Mouse (Mus musculus) stomach, embryonic 14.5 days (tissue): ENCODE measurements around the gene Syne4. TPM values are rescaled to one million over a fixed set of nuclear protein-coding genes. Genes with fewer than 3 reads are reported as not detected.

ENCODE experiments used
- ATAC-seq: fragments of 200-750 bp; cut with Nextera tagmentation; 2 replicates; pipeline ENCODE4 v1.8.0; 2017; ENCODE audit warnings: low read depth, moderate TSS enrichment; ENCODE audit not compliant: insufficient number of reproducible peaks, insufficient read depth, low FRiP score
- H3K27ac ChIP-seq: fragments of 300-500 bp; sonication (generic); 2 replicates; pipeline ENCODE4 v1.5.1; 2014; ENCODE audit warnings: mild to moderate bottlenecking, low read length, moderate library complexity, mixed read lengths
- H3K27me3 ChIP-seq: fragments of 300-500 bp; sonication (generic); 2 replicates; pipeline ENCODE4 v1.6.1; 2014; ENCODE audit warnings: low read length, control low read depth, mixed read lengths; ENCODE audit not compliant: control insufficient read depth, insufficient read depth
- H3K36me3 ChIP-seq: fragments of 300-500 bp; sonication (generic); 2 replicates; pipeline ENCODE4 v1.6.1; 2014; ENCODE audit warnings: mild to moderate bottlenecking, control low read depth, low read length, moderate library complexity, mixed read lengths; ENCODE audit not compliant: control insufficient read depth, insufficient read depth
- H3K4me1 ChIP-seq: fragments of 300-500 bp; sonication (generic); 2 replicates; pipeline ENCODE4 v1.6.1; 2014; ENCODE audit warnings: low read length, control low read depth, mixed read lengths; ENCODE audit not compliant: control insufficient read depth, insufficient read depth
- H3K4me2 ChIP-seq: fragments of 300-500 bp; sonication (generic); replicated peaks from 2 replicates; pipeline ENCODE4 v1.6.1; 2014; ENCODE audit warnings: low read depth, low read length, control low read depth
- H3K4me3 ChIP-seq: fragments of 300-500 bp; sonication (generic); 2 replicates; pipeline ENCODE4 v1.5.1; 2014; ENCODE audit warnings: low read depth, low read length, control low read depth
- H3K9ac ChIP-seq: fragments of 300-500 bp; sonication (generic); replicated peaks from 2 replicates; pipeline ENCODE4 v1.6.1; 2014; ENCODE audit warnings: low read depth, mild to moderate bottlenecking, control low read depth, low read length, moderate library complexity, mixed read lengths
- H3K9me3 ChIP-seq: fragments of 300-500 bp; sonication (generic); 2 replicates; pipeline ENCODE4 v1.6.1; 2016; ENCODE audit warnings: low read depth, low read length, control low read depth; ENCODE audit not compliant: control insufficient read depth
- WGBS: fragments of 180-500 bp; shearing (Covaris S2); extraction: QIAGEN DNeasy Blood & Tissue Kit; methylation state at CpG from one replicate; pipeline ENCODE4 v1.1.7; 2014; 5-methylcytosine and 5-hydroxymethylcytosine counted together
- polyA plus RNA-seq: library from polyadenylated mRNA; unstranded; fragments of >200 nt; fragmentation: Nextera tagmentation; extraction: Ambion mirVana; gene quantifications from 2 replicates; pipeline ENCODE4 v1.2.1, GENCODE M21; 2014

The Syne4 gene
- polyA plus RNA-seq, 1 experiment from 2014 or later: 49.0 TPM

GRCm38 (mm10) chr7:30327140-30327539, 12.5 kb downstream of the Syne4 start:
- Histone ChIP-seq H3K4me1 (0 out of 2 replicates have a peak, but pooled peaks cover 4% of the 10 kb centered on the region), H3K27ac (no peak overlapping the region), H3K9ac (no peak overlapping the region), H3K36me3 (no peaks in the 10 kb centered on the region), H3K9me3 (no peaks in the 10 kb centered on the region), H3K4me3 (no peak overlapping the region), H3K4me2 (no peak overlapping the region), H3K27me3 (no peaks in the 10 kb centered on the region)
- no peak for ATAC-seq
- 57% methylated on average over 15 of the region's 15 CpGs for WGBS

GRCm38 (mm10) chr7:30328379-30328778, 13.8 kb downstream of the Syne4 start:
- Histone ChIP-seq H3K9ac (no peak overlapping the region), H3K27ac (no peak overlapping the region), H3K27me3 (no peaks in the 10 kb centered on the region), H3K9me3 (no peaks in the 10 kb centered on the region), H3K4me1 (peaks cover 2% of the 10 kb centered on the region), H3K36me3 (no peaks in the 10 kb centered on the region), H3K4me3 (no peak overlapping the region), H3K4me2 (no peak overlapping the region)
- WGBS: 52% methylated on average over 10 of the region's 10 CpGs
- ATAC-seq: no peak

GRCm38 (mm10) chr7:30331887-30332286, 17.3 kb downstream of the Syne4 start:
- Histone ChIP-seq H3K36me3 (no peaks in the 10 kb centered on the region), H3K9me3 (no peaks in the 10 kb centered on the region), H3K4me2 (no peak overlapping the region), H3K27ac (no peak overlapping the region), H3K27me3 (peaks cover 2% of the 10 kb centered on the region; the same call in 1 of the 2 replicates), H3K9ac (no peak overlapping the region), H3K4me3 (no peak overlapping the region), H3K4me1 (peaks cover 10% of the 10 kb centered on the region)
- 10% methylated on average over 13 of the region's 13 CpGs for WGBS
- ATAC-seq: peak; percentile 70; the same call in 1 of the 2 replicates

- Histone ChIP-seq H3K36me3 (no peaks in the 10 kb centered on the region), H3K9ac (no peak overlapping the region), H3K27ac (no peak overlapping the region), H3K27me3 (peaks cover 2% of the 10 kb centered on the region; the same call in 1 of the 2 replicates), H3K4me3 (no peak overlapping the region), H3K4me1 (peaks cover 10% of the 10 kb centered on the region), H3K4me2 (no peak overlapping the region), H3K9me3 (no peaks in the 10 kb centered on the region)
- ATAC-seq: no peak
- 65% methylated on average over 18 of the region's 18 CpGs for WGBS
Observed at GRCm38 (mm10) chr7:30332622-30333259, 18.1 kb downstream of the Syne4 start.

DNA sequence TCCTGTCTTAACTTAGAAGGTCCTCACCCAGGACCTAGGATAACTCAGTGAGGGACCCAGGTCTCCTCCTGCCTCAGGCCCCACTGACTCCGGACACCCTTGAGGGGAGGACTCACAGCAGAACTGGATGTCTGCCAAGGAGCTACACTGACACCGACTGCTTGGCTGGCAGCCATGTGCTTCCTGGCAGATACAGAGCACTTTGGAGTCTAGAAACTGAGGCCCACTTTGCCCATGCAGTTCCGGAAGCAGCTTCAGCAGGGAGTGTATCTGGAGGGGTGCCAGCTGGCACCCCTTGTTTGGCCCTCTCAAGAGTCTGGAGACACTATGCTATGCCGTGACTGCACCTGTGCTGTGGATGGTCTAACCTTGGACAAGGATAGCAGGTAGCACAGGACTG, 18.8 kb downstream of the Syne4 start:
- no peaks in the 10 kb centered on the region for H3K36me3 ChIP-seq
- H3K9me3 ChIP-seq: no peaks in the 10 kb centered on the region
- H3K4me3 ChIP-seq: no peak overlapping the region
- H3K4me2 ChIP-seq: no peak overlapping the region
- ATAC-seq: peak; percentile 39; the same call in 1 of the 2 replicates
- H3K27ac ChIP-seq: no peak overlapping the region
- 21% methylated on average over 4 of the region's 4 CpGs for WGBS
- peaks cover 2% of the 10 kb centered on the region; the same call in 1 of the 2 replicates for H3K27me3 ChIP-seq
- peaks cover 10% of the 10 kb centered on the region for H3K4me1 ChIP-seq
- no peak overlapping the region for H3K9ac ChIP-seq

GRCm38 (mm10) chr7:30334563-30334962, 20.0 kb downstream of the Syne4 start:
- H3K4me3 ChIP-seq: no peak overlapping the region
- WGBS: 62% methylated on average over 5 of the region's 5 CpGs

DNA sequence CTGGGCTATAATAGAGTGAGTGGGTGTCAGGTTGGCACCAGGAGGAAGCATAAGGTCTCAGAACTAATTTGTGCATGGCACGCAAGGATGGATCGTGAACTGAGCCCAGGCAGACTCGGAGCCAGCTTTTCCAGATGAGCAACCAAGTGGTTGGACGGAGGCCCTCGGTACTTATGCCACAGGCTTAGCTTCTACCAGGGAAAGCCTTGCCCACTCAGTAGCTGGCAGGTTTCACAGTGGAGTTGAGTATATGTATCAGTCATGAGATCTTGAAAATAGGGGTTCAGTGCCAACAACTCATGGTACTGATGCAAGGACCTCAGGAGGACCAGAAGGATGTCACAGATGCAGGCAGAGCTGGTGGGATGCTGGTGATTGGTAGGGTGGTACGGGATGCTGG, 21.1 kb downstream of the Syne4 start:
- Histone ChIP-seq H3K4me2 (no peak overlapping the region), H3K27me3 (peaks cover 2% of the 10 kb centered on the region; the same call in 1 of the 2 replicates), H3K4me3 (no peak overlapping the region), H3K36me3 (no peaks in the 10 kb centered on the region), H3K9me3 (no peaks in the 10 kb centered on the region), H3K27ac (no peak overlapping the region), H3K9ac (no peak overlapping the region), H3K4me1 (peaks cover 10% of the 10 kb centered on the region)
- ATAC-seq: no peak
- 79% methylated on average over 6 of the region's 6 CpGs for WGBS

More at GRCm38 (mm10) chr7:30334563-30334962, 20.0 kb downstream of the Syne4 start:
- H3K4me2 ChIP-seq: no peak overlapping the region
- no peak for ATAC-seq
- no peak overlapping the region for H3K27ac ChIP-seq
- no peaks in the 10 kb centered on the region for H3K36me3 ChIP-seq
- peaks cover 2% of the 10 kb centered on the region; the same call in 1 of the 2 replicates for H3K27me3 ChIP-seq
- no peak overlapping the region for H3K9ac ChIP-seq
- H3K4me1 ChIP-seq: peaks cover 10% of the 10 kb centered on the region
- no peaks in the 10 kb centered on the region for H3K9me3 ChIP-seq

GRCm38 (mm10) chr7:30336384-30336783, 21.8 kb downstream of the Syne4 start:
- no peaks in the 10 kb centered on the region for H3K9me3 ChIP-seq
- ATAC-seq: 0 out of 2 replicates have a peak, but pooled peaks have one; percentile 30
- no peaks in the 10 kb centered on the region for H3K36me3 ChIP-seq
- 3% methylated on average over 9 of the region's 9 CpGs for WGBS
- no peak overlapping the region for H3K27ac ChIP-seq
- peaks cover 2% of the 10 kb centered on the region; the same call in 1 of the 2 replicates for H3K27me3 ChIP-seq
- no peak overlapping the region for H3K4me2 ChIP-seq
- H3K9ac ChIP-seq: no peak overlapping the region
- peaks cover 10% of the 10 kb centered on the region for H3K4me1 ChIP-seq
- no peak overlapping the region for H3K4me3 ChIP-seq
